20 mouse cellular contexts compared by ENCODE assay signal in genomic region chr2:20913019-20913415, GRCm38 (mm10). TPM values are rescaled to one million over a fixed set of nuclear protein-coding genes. Genes with fewer than 3 reads are reported as not detected.
DNase-seq lines count a peak whose midpoint lies in the region; ATAC-seq and TF ChIP-seq lines count a peak whose summit lies in the region.
"Had no signal": no experiment of that assay in that cellular context is flagged by ENCODE, and none has a peak within 500 bp of the region (broad histone marks: within the 10 kb centered on the region; RNA-seq: fewer than 3 reads in every experiment).

No protein-coding gene starts in this region.

- peak overlapping the region; percentile 36; the same call in 1 of the 2 replicates for H3K27ac ChIP-seq in heart, adult 2 months
- H3K27ac ChIP-seq in hindbrain, embryonic 16.5 days (ENCODE audit: low read depth, low read length) = no peak overlapping the region
- H3K27ac ChIP-seq in hindbrain, embryonic 12.5 days = no peak overlapping the region
- H3K27ac ChIP-seq: embryonic facial prominence, embryonic 12.5 days; embryonic facial prominence, embryonic 15.5 days; hindbrain, embryonic 10.5 days; hindbrain, embryonic 14.5 days had no signal

- no peaks in the 10 kb centered on the region for H3K27me3 ChIP-seq in heart, adult 2 months (ENCODE audit: control insufficient read depth, insufficient read depth, low read length)
- no peaks in the 10 kb centered on the region for H3K27me3 ChIP-seq in hindbrain, embryonic 16.5 days (replicated peaks; ENCODE audit: control insufficient read depth, insufficient read depth, low read length)
- no peaks in the 10 kb centered on the region for H3K27me3 ChIP-seq in hindbrain, embryonic 12.5 days
- H3K27me3 ChIP-seq: embryonic facial prominence, embryonic 12.5 days; embryonic facial prominence, embryonic 15.5 days; heart, embryonic 12.5 days had no signal

- no peaks in the 10 kb centered on the region for H3K9me3 ChIP-seq in hindbrain, embryonic 16.5 days (ENCODE audit: control insufficient read depth, low read length)
- no peaks in the 10 kb centered on the region for H3K9me3 ChIP-seq in hindbrain, embryonic 12.5 days (replicated peaks)
- H3K9me3 ChIP-seq: embryonic facial prominence, embryonic 12.5 days; embryonic facial prominence, embryonic 15.5 days; heart, embryonic 12.5 days; hindbrain, embryonic 10.5 days had no signal

- intact Hi-C loops in heart, adult 2 months (cut with DNase I) = no loop called here

- WGBS in heart, adult 2 months = 65% methylated on average over 1 of the region's 1 CpGs
- WGBS in hindbrain, embryonic 16.5 days = 100% methylated on average over 1 of the region's 1 CpGs
- 94% methylated on average over 1 of the region's 1 CpGs for WGBS in hindbrain, embryonic 12.5 days

- peaks cover 12% of the 10 kb centered on the region for H3K4me1 ChIP-seq in heart, adult 2 months (ENCODE audit: control insufficient read depth, insufficient read depth, low read length)
- H3K4me1 ChIP-seq in hindbrain, embryonic 16.5 days (ENCODE audit: control insufficient read depth, insufficient read depth, low read depth, low read length) = no peaks in the 10 kb centered on the region
- no peaks in the 10 kb centered on the region for H3K4me1 ChIP-seq in hindbrain, embryonic 12.5 days
- H3K4me1 ChIP-seq: embryonic facial prominence, embryonic 12.5 days; embryonic facial prominence, embryonic 15.5 days; hindbrain, embryonic 10.5 days had no signal

- H3K36me3 ChIP-seq in heart, adult 2 months (ENCODE audit: control insufficient read depth, insufficient read depth, low read length) = peaks cover 19% of the 10 kb centered on the region
- H3K36me3 ChIP-seq in hindbrain, embryonic 16.5 days (ENCODE audit: control insufficient read depth, insufficient read depth, low read length) = no peaks in the 10 kb centered on the region
- H3K36me3 ChIP-seq in hindbrain, embryonic 12.5 days = peaks cover 16% of the 10 kb centered on the region
- H3K36me3 ChIP-seq: embryonic facial prominence, embryonic 15.5 days had no signal

- H3K9ac ChIP-seq in heart, adult 2 months (ENCODE audit: low read depth, low read length) = no peak overlapping the region
- no peak overlapping the region for H3K9ac ChIP-seq in hindbrain, embryonic 16.5 days (ENCODE audit: low read depth, low read length)
- no peak overlapping the region for H3K9ac ChIP-seq in hindbrain, embryonic 12.5 days
- H3K9ac ChIP-seq: embryonic facial prominence, embryonic 12.5 days; embryonic facial prominence, embryonic 15.5 days; forebrain, postnatal 0 days; heart, embryonic 12.5 days; hindbrain, embryonic 14.5 days had no signal

- TF ChIP-seq POLR2A in heart, adult 2 months (IDR thresholded peaks at IDR 0.05; ENCODE audit: insufficient read depth, low read depth, low read length) = no peak

- H3K4me2 ChIP-seq in hindbrain, embryonic 16.5 days (ENCODE audit: low read length) = no peak overlapping the region
- H3K4me2 ChIP-seq in hindbrain, embryonic 12.5 days (replicated peaks) = no peak overlapping the region
- H3K4me2 ChIP-seq: embryonic facial prominence, embryonic 12.5 days; embryonic facial prominence, embryonic 15.5 days; heart, embryonic 12.5 days; hindbrain, embryonic 14.5 days had no signal

- no peak for TF ChIP-seq CTCF in heart, adult 2 months (IDR thresholded peaks at IDR 0.05)

- no peak overlapping the region for H3K4me3 ChIP-seq in heart, adult 2 months
- H3K4me3 ChIP-seq in hindbrain, embryonic 16.5 days (ENCODE audit: low read length) = no peak overlapping the region
- no peak overlapping the region for H3K4me3 ChIP-seq in hindbrain, embryonic 12.5 days
- H3K4me3 ChIP-seq: embryonic facial prominence, embryonic 12.5 days; embryonic facial prominence, embryonic 15.5 days; heart, embryonic 12.5 days; hindbrain, embryonic 10.5 days had no signal

- H3K79me2 ChIP-seq in heart, adult 2 months (replicated peaks; ENCODE audit: control insufficient read depth, insufficient read depth, low read length) = 0 out of 2 replicates have a peak, but pooled peaks cover 1% of the 10 kb centered on the region

- peak; percentile 41 for DNase-seq in adrenal gland, adult 2 months
- no peak for DNase-seq in adrenal gland, postnatal 10 days
- peak; percentile 10 for DNase-seq in cerebellum, adult 9-11 months
- no peak for DNase-seq in cerebellum, postnatal 36 days
- DNase-seq in heart, adult 2 months = no peak
- no peak for DNase-seq in heart, adult 8-10 months (ENCODE audit: low spot score)
- DNase-seq: cerebellum, adult 8-10 months; cerebellum, postnatal 14 days; forebrain, postnatal 0 days; gastrocnemius, postnatal 36 days had no signal

- TF ChIP-seq EP300 in heart, adult 2 months (IDR thresholded peaks at IDR 0.05; ENCODE audit: insufficient read depth, low read depth, low read length) = no peak

- 0 out of 2 replicates have a peak, but pooled peaks have one; percentile 14 for ATAC-seq in hindbrain, embryonic 16.5 days
- ATAC-seq in hindbrain, embryonic 12.5 days (ENCODE audit: low FRiP score) = no peak
- ATAC-seq: activated CD4-positive, CD25-positive, alpha-beta regulatory T cell, adult 4 months; forebrain, embryonic 14.5 days; forebrain, postnatal 0 days; intestine, postnatal 0 days had no signal

RNA-seq across cellular contexts. Expression of gene Arhgap21, which starts 55.7 kb away (rescaled TPM):
- total RNA-seq in adrenal gland, adult 2 months (2021) = 10 to 100 TPM; 59.7 to 68.8 TPM
- polyA plus RNA-seq in adrenal gland, adult 2 months (2012; rRNA removed) = 9.5 and 12.9 TPM in 2 replicates
- total RNA-seq in adrenal gland, postnatal 10 days (2021) = 10 to 100 TPM; 57.5 to 78.3 TPM
- total RNA-seq in heart, adult 2 months (2021) = 10 to 100 TPM; 65.2 to 74.5 TPM
- 18.1 and 27.9 TPM in 2 replicates for polyA plus RNA-seq in heart, adult 2 months (2012; rRNA removed)
- 10 to 100 TPM; 77.8 to 86.8 (median 81.9) TPM for total RNA-seq in heart, adult 8-10 months (2022)
- polyA plus RNA-seq in hindbrain, embryonic 16.5 days (2015; fragmentation: Nextera tagmentation; extraction: Ambion mirVana) = 24.7 and 30.3 TPM in 2 replicates
- polyA plus RNA-seq in hindbrain, embryonic 12.5 days (2016; fragmentation: Nextera tagmentation; extraction: Ambion mirVana) = 64.4 and 66.1 TPM in 2 replicates

Comparison
In these comparisons a context has a peak if more than half of its experiments do, and no peak if none do; other contexts are left out.
1. DNase-seq: peak in adrenal gland, adult 2 months (single experiment) and cerebellum, adult 9-11 months (single experiment); none in adrenal gland, postnatal 10 days (single experiment), cerebellum, postnatal 36 days (0 of 2), heart, adult 2 months (0 of 2) and heart, adult 8-10 months (single experiment).